Mouse (Mus musculus) liver, embryonic 16.5 days (tissue): ENCODE measurements around the gene Adamtsl5. TPM values are rescaled to one million over a fixed set of nuclear protein-coding genes. Genes with fewer than 3 reads are reported as not detected.

Experiments used
- ATAC-seq: fragments of 200-750 bp; cut with Nextera tagmentation; 2 replicates; pipeline ENCODE4 v1.8.0; 2017; ENCODE audit warnings: low read depth, mild to moderate bottlenecking, moderate number of reproducible peaks, moderate library complexity
- H3K27ac ChIP-seq: fragments of 300-500 bp; sonication (generic); 2 replicates; pipeline ENCODE4 v1.5.1; 2014; ENCODE audit warnings: mild to moderate bottlenecking, low read length
- H3K27me3 ChIP-seq: fragments of 300-500 bp; sonication (generic); 2 replicates; pipeline ENCODE4 v1.6.1; 2014; ENCODE audit warnings: low read depth, low read length, mixed read lengths; ENCODE audit not compliant: control insufficient read depth, insufficient read depth
- H3K36me3 ChIP-seq: fragments of 300-500 bp; sonication (generic); 2 replicates; pipeline ENCODE4 v1.6.1; 2014; ENCODE audit warnings: mild to moderate bottlenecking; ENCODE audit not compliant: control insufficient read depth, insufficient read depth
- H3K4me1 ChIP-seq: fragments of 300-500 bp; sonication (generic); 2 replicates; pipeline ENCODE4 v1.6.1; 2014; ENCODE audit warnings: low read depth, low read length, mixed read lengths; ENCODE audit not compliant: control insufficient read depth
- H3K4me2 ChIP-seq: fragments of 300-500 bp; sonication (generic); 2 replicates; pipeline ENCODE4 v1.6.1; 2014; ENCODE audit warnings: low read depth, low read length, mixed read lengths
- H3K4me3 ChIP-seq: fragments of 300-500 bp; sonication (generic); 2 replicates; pipeline ENCODE4 v1.5.1; 2014; ENCODE audit warnings: low read depth, mild to moderate bottlenecking, low read length
- H3K9ac ChIP-seq: fragments of 300-500 bp; sonication (generic); 2 replicates; pipeline ENCODE4 v1.6.1; 2014; ENCODE audit warnings: low read depth, low read length
- H3K9me3 ChIP-seq: fragments of 300-500 bp; sonication (generic); replicated peaks from 2 replicates; pipeline ENCODE4 v1.6.1; 2016; ENCODE audit warnings: low read length; ENCODE audit not compliant: control insufficient read depth
- WGBS: fragments of 180-500 bp; shearing (Covaris S2); extraction: QIAGEN DNeasy Blood & Tissue Kit; methylation state at CpG from one replicate; pipeline ENCODE4 v1.1.7; 2014; ENCODE audit not compliant: insufficient replicate concordance; 5-methylcytosine and 5-hydroxymethylcytosine counted together
- polyA plus RNA-seq: library from polyadenylated mRNA; unstranded; fragments of >200 nt; fragmentation: Nextera tagmentation; extraction: Ambion mirVana; gene quantifications from 2 replicates; pipeline ENCODE4 v1.2.1, GENCODE M21; 2015

Gene Adamtsl5
- polyA plus RNA-seq, 1 experiment from 2014 or later, result 2.2 TPM

GRCm38 (mm10) chr10:80341491-80342304, 6.5 kb downstream of the Adamtsl5 start:
- Histone ChIP-seq H3K9ac (peak overlapping the region; percentile 26; the same call in 1 of the 2 replicates), H3K4me1 (peaks cover 62% of the 10 kb centered on the region), H3K27me3 (peaks cover 30% of the 10 kb centered on the region), H3K36me3 (no peaks in the 10 kb centered on the region), H3K9me3 (no peaks in the 10 kb centered on the region), H3K4me3 (peak overlapping the region; percentile 50), H3K27ac (no peak overlapping the region), H3K4me2 (peak overlapping the region; percentile 71)
- 4% methylated on average over 47 of the region's 47 CpGs for WGBS
- no peak for ATAC-seq

DNA sequence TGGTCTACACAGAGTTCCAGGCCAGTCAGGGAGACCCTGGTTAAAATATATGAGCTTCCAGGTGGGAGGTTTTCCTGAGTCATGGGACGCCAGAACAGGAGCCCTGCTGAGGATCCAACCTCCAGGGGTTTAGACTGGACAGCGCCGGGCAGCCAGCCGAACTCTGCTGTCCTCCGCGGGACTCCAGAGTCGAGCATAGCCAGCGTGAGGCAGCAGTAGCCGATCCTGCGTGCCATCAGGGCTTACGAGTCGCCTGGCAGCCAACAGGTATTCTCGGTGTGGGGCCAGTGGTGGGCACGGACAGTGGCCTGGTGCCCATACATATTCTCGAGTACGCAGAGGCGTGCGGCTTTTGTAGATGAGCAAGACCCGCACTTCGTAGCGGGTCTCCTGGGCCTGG, 7.2 kb downstream of the Adamtsl5 start:
- Histone ChIP-seq H3K27ac (no peak overlapping the region), H3K27me3 (peaks cover 30% of the 10 kb centered on the region), H3K9me3 (no peaks in the 10 kb centered on the region), H3K4me2 (0 out of 2 replicates have a peak overlapping the region, but pooled peaks have one; percentile 56), H3K9ac (no peak overlapping the region), H3K36me3 (peaks cover 4% of the 10 kb centered on the region; the same call in 1 of the 2 replicates), H3K4me3 (no peak overlapping the region; the same call in 1 of the 2 replicates), H3K4me1 (peaks cover 62% of the 10 kb centered on the region)
- no peak for ATAC-seq
- 27% methylated on average over 21 of the region's 21 CpGs for WGBS

- H3K4me3 ChIP-seq, result peak overlapping the region; percentile 17
- peak overlapping the region; percentile 26; the same call in 1 of the 2 replicates for H3K9ac ChIP-seq
- 14% methylated on average over 19 of the region's 19 CpGs for WGBS
- peaks cover 12% of the 10 kb centered on the region; the same call in 1 of the 2 replicates for H3K36me3 ChIP-seq
- peaks cover 54% of the 10 kb centered on the region for H3K4me1 ChIP-seq
- no peak overlapping the region for H3K27ac ChIP-seq
- H3K9me3 ChIP-seq, result no peaks in the 10 kb centered on the region
- H3K27me3 ChIP-seq, result peaks cover 30% of the 10 kb centered on the region
- ATAC-seq, result peak; percentile 25; the same call in 1 of the 2 replicates
- peak overlapping the region; percentile 56 for H3K4me2 ChIP-seq
Observed at GRCm38 (mm10) chr10:80339941-80340750, 8.1 kb downstream of the Adamtsl5 start.

- Histone ChIP-seq H3K27ac (no peak overlapping the region), H3K4me1 (peaks cover 39% of the 10 kb centered on the region), H3K27me3 (peaks cover 10% of the 10 kb centered on the region), H3K36me3 (peaks cover 22% of the 10 kb centered on the region), H3K9ac (no peak overlapping the region), H3K4me2 (no peak overlapping the region), H3K4me3 (no peak overlapping the region), H3K9me3 (no peaks in the 10 kb centered on the region)
- ATAC-seq, result no peak
- 68% methylated on average over 12 of the region's 12 CpGs for WGBS
Observed at GRCm38 (mm10) chr10:80336263-80336662, 11.9 kb downstream of the Adamtsl5 start.

DNA sequence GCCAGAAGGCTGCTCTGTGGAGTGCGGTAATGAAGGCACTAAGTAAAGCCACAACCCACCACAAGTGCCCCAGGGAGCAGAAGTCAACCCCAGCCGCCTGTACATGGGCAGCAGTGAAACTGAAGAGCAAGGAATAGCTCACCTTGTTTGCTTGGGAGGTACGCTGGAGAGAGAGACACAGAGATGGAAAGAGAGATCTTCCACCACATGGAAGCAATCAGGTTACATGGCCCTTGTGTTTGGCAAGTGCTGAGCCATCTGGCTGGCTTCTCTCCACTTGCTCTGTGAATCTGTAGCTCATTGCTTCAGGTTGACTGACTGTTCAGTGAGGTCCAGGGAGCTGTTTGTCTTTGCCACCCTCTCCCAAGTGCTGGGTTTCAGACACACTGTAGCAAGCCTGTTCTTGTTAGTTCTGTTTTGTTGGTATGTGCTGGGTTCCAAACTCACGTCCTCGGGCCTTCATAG, 15.7 kb downstream of the Adamtsl5 start:
- Histone ChIP-seq H3K27ac (peak overlapping the region; percentile 98), H3K36me3 (peaks cover 22% of the 10 kb centered on the region), H3K9ac (peak overlapping the region; percentile 73), H3K4me1 (peaks cover 45% of the 10 kb centered on the region), H3K27me3 (no peaks in the 10 kb centered on the region), H3K9me3 (no peaks in the 10 kb centered on the region), H3K4me3 (peak overlapping the region; percentile 35), H3K4me2 (peak overlapping the region; percentile 97)
- 53% methylated on average over 5 of the region's 5 CpGs for WGBS
- no peak for ATAC-seq

- H3K9ac ChIP-seq, result peak overlapping the region; percentile 73
- H3K27ac ChIP-seq, result peak overlapping the region; percentile 98
- H3K4me3 ChIP-seq, result peak overlapping the region; percentile 70
- H3K36me3 ChIP-seq, result peaks cover 22% of the 10 kb centered on the region
- peak overlapping the region; percentile 97 for H3K4me2 ChIP-seq
- H3K9me3 ChIP-seq, result no peaks in the 10 kb centered on the region
- no peaks in the 10 kb centered on the region for H3K27me3 ChIP-seq
- peaks cover 45% of the 10 kb centered on the region for H3K4me1 ChIP-seq
- 21% methylated on average over 10 of the region's 10 CpGs for WGBS
- peak; percentile 75 for ATAC-seq
Observed at GRCm38 (mm10) chr10:80331636-80332524, 16.3 kb downstream of the Adamtsl5 start.

DNA sequence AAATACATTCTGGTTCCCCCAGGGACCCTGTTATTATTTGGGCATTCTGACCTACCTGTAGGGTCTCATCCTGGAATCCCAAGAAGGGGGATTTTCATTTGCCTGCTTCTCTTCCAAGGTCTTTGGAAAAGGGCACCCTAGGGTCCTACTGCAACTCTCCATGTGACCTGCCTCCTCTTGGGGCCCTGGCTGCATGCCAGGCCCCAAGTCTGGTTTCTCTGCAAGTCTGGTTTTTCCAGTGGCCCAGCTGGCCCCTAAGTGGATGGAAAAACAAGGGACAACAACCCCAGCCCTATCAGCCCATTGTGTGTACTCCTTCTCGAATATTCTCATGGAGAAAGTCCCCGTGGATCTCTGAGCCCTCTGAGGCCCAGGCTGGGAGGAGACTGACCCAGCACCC, 17.3 kb downstream of the Adamtsl5 start:
- no peaks in the 10 kb centered on the region for H3K27me3 ChIP-seq
- peak overlapping the region; percentile 70 for H3K4me3 ChIP-seq
- 50% methylated on average over 2 of the region's 2 CpGs for WGBS
- H3K9ac ChIP-seq, result peak overlapping the region; percentile 73
- H3K4me1 ChIP-seq, result peaks cover 45% of the 10 kb centered on the region
- no peaks in the 10 kb centered on the region for H3K9me3 ChIP-seq
- H3K27ac ChIP-seq, result peak overlapping the region; percentile 98
- H3K4me2 ChIP-seq, result peak overlapping the region; percentile 97
- no peak for ATAC-seq
- H3K36me3 ChIP-seq, result peaks cover 17% of the 10 kb centered on the region

DNA sequence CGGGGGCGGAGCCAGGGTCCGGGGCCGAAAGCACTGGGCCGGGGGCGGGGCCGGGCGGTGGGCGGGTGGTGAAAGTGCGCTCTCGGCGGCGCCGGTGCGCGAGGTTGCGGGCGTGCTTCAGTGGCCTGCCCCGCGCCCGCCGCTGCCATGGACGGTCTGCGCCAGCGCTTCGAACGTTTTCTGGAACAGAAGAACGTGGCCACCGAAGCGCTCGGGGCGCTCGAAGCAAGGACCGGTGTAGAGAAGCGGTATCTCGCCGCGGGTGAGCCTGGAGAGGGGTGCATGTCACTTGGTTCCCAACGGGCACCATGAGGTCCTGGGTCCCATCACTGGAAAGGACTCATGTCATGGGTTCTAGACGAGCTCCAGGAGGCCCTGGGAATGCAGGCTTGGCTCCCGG, 18.1 kb downstream of the Adamtsl5 start:
- Histone ChIP-seq H3K4me1 (peaks cover 47% of the 10 kb centered on the region), H3K27ac (peak overlapping the region; percentile 98), H3K9ac (peak overlapping the region; percentile 73), H3K4me2 (peak overlapping the region; percentile 97), H3K9me3 (no peaks in the 10 kb centered on the region), H3K36me3 (peaks cover 9% of the 10 kb centered on the region), H3K4me3 (peak overlapping the region; percentile 70), H3K27me3 (no peaks in the 10 kb centered on the region)
- under 1% methylated on average over 41 of the region's 41 CpGs for WGBS
- no peak for ATAC-seq
